Mouse (Mus musculus) B cell, adult 2 months (primary cell): ENCODE results near the gene Ptpn3.
A peak's percentile ranks its signal among the peaks of the same experiment; 100 is the strongest.

Source experiments
- DNase-seq, 2 experiments: peaks; one replicate each; pipeline ENCODE4 v3.0.0; 2022

The Ptpn3 gene

GRCm38 (mm10) chr4:57164578-57165210 is 136.9 kb downstream of the Ptpn3 start:
- DNase-seq: no peak

- no peak for DNase-seq
Measured at GRCm38 (mm10) chr4:57162789-57163722, 138.6 kb downstream of the Ptpn3 start.

GRCm38 (mm10) chr4:57160571-57160970 is 141.1 kb downstream of the Ptpn3 start:
- no peak for DNase-seq

GRCm38 (mm10) chr4:57156549-57157169 is 145.0 kb downstream of the Ptpn3 start:
- no peak for DNase-seq

- no peak for DNase-seq
Measured at GRCm38 (mm10) chr4:57153838-57154237, 147.8 kb downstream of the Ptpn3 start.

- DNase-seq: no peak
Measured at GRCm38 (mm10) chr4:57153068-57153835, 148.4 kb downstream of the Ptpn3 start.

- no peak for DNase-seq
Measured at GRCm38 (mm10) chr4:57148182-57148581, 153.5 kb downstream of the Ptpn3 start.

GRCm38 (mm10) chr4:57143026-57143937 is 158.4 kb downstream of the Ptpn3 start, which contains the start of gene Epb41l4b:
TSS of gene Epb41l4b (minus strand) at chr4:57143437.
- peak; percentile 89 to 90 for DNase-seq

GRCm38 (mm10) chr4:57142374-57143025 is 159.1 kb downstream of the Ptpn3 start:
- DNase-seq: peak; percentile 32 to 47

- peak; percentile 34 to 40 for DNase-seq
Measured at GRCm38 (mm10) chr4:57141908-57142361, 159.7 kb downstream of the Ptpn3 start.

GRCm38 (mm10) chr4:57140992-57141717 is 160.5 kb downstream of the Ptpn3 start:
- peak; percentile 11 to 15 for DNase-seq
